In the genomic region with DNA sequence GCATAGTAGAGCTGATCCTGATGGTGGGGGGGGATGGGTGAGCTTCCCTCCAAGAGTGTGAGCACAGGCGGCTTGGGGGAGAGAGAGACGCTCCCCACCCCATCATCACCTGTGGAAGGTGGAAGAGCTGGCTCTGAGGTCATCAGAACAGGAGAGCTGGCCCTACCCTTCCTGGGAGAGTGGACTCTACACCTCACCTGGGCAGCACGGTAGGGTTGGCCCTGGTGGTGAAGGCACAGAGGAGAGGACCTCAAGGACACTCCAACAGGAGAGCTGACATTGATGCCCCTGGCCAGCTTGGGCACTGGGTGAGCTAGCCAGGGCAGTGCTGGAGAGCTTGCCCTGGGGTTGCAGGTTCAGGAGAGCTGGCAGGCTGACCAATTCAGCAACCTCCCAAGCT, we compare ENCODE assay signal across 27 mouse cellular contexts. TPM values are rescaled to one million over a fixed set of nuclear protein-coding genes. Genes with fewer than 3 reads are reported as not detected.
A peak's percentile ranks its signal among the peaks of the same experiment; 100 is the strongest.
DNase-seq lines count a peak whose midpoint lies in the region; ATAC-seq and TF ChIP-seq lines count a peak whose summit lies in the region.
"Had no signal": no experiment of that assay in that cellular context is flagged by ENCODE, and none has a peak within 500 bp of the region (broad histone marks: within the 10 kb centered on the region; RNA-seq: fewer than 3 reads in every experiment).

No protein-coding gene starts in this region.

- H3K4me3 ChIP-seq in heart, embryonic 10.5 days, result no peak overlapping the region
- no peak overlapping the region for H3K4me3 ChIP-seq in hindbrain, postnatal 0 days (ENCODE audit: low read length)
- H3K4me3 ChIP-seq in hindbrain, embryonic 13.5 days, result no peak overlapping the region
- no peak overlapping the region for H3K4me3 ChIP-seq in limb, embryonic 12.5 days (replicated peaks)
- no peak overlapping the region for H3K4me3 ChIP-seq in midbrain, embryonic 10.5 days
- H3K4me3 ChIP-seq: embryonic facial prominence, embryonic 15.5 days; hindbrain, embryonic 12.5 days; limb, embryonic 15.5 days; lung, embryonic 15.5 days had no signal

- 0 out of 2 replicates have a peak, but pooled peaks have one; percentile 18 for ATAC-seq in hindbrain, postnatal 0 days
- ATAC-seq in hindbrain, embryonic 13.5 days (ENCODE audit: low FRiP score), result no peak
- peak; percentile 15; the same call in 1 of the 2 replicates for ATAC-seq in limb, embryonic 12.5 days (ENCODE audit: insufficient number of reproducible peaks, insufficient read depth, low FRiP score, low TSS enrichment, low read depth)
- 0 out of 2 replicates have a peak, but pooled peaks have one; percentile 19 for ATAC-seq in megakaryocyte-erythroid progenitor cell, adult 5-6 weeks (replicated peaks; ENCODE audit: low FRiP score, low TSS enrichment, poor library complexity, severe bottlenecking)
- ATAC-seq: CD4-positive, CD25-positive, alpha-beta regulatory T cell, adult 4 months; forebrain, embryonic 16.5 days had no signal

- 89% methylated on average over 3 of the region's 3 CpGs for WGBS in heart, embryonic 10.5 days
- WGBS in hindbrain, postnatal 0 days, result 97% methylated on average over 3 of the region's 3 CpGs
- 98% methylated on average over 3 of the region's 3 CpGs for WGBS in hindbrain, embryonic 13.5 days
- WGBS in limb, embryonic 12.5 days, result 81% methylated on average over 3 of the region's 3 CpGs
- WGBS in midbrain, embryonic 10.5 days, result 94% methylated on average over 3 of the region's 3 CpGs

- no peak for TF ChIP-seq CTCF in hindbrain, postnatal 0 days (IDR thresholded peaks at IDR 0.05; ENCODE audit: low read depth)

- H3K27ac ChIP-seq in heart, embryonic 10.5 days, result no peak overlapping the region
- H3K27ac ChIP-seq in hindbrain, postnatal 0 days, result no peak overlapping the region
- H3K27ac ChIP-seq in hindbrain, embryonic 13.5 days, result no peak overlapping the region
- H3K27ac ChIP-seq in limb, embryonic 12.5 days, result no peak overlapping the region
- H3K27ac ChIP-seq in midbrain, embryonic 10.5 days (replicated peaks), result no peak overlapping the region
- H3K27ac ChIP-seq: embryonic facial prominence, embryonic 15.5 days; hindbrain, embryonic 12.5 days; limb, embryonic 15.5 days; lung, embryonic 15.5 days had no signal

- H3K36me3 ChIP-seq in heart, embryonic 10.5 days, result peaks cover 47% of the 10 kb centered on the region
- peaks cover 28% of the 10 kb centered on the region; the same call in 1 of the 2 replicates for H3K36me3 ChIP-seq in hindbrain, postnatal 0 days (ENCODE audit: insufficient read depth, low read length)
- H3K36me3 ChIP-seq in hindbrain, embryonic 13.5 days, result peaks cover 49% of the 10 kb centered on the region
- H3K36me3 ChIP-seq in limb, embryonic 12.5 days, result peaks cover 47% of the 10 kb centered on the region
- peaks cover 51% of the 10 kb centered on the region for H3K36me3 ChIP-seq in midbrain, embryonic 10.5 days

- H3K27me3 ChIP-seq in heart, embryonic 10.5 days (ENCODE audit: insufficient read depth, poor library complexity, severe bottlenecking), result no peaks in the 10 kb centered on the region
- H3K27me3 ChIP-seq in hindbrain, postnatal 0 days (ENCODE audit: insufficient read depth, low read length), result no peaks in the 10 kb centered on the region
- H3K27me3 ChIP-seq in hindbrain, embryonic 13.5 days, result no peaks in the 10 kb centered on the region
- no peaks in the 10 kb centered on the region for H3K27me3 ChIP-seq in limb, embryonic 12.5 days
- H3K27me3 ChIP-seq in midbrain, embryonic 10.5 days (ENCODE audit: low read depth, poor library complexity, severe bottlenecking), result no peaks in the 10 kb centered on the region
- H3K27me3 ChIP-seq: embryonic facial prominence, embryonic 15.5 days; hindbrain, embryonic 12.5 days; limb, embryonic 15.5 days; lung, embryonic 15.5 days had no signal

- peaks cover 25% of the 10 kb centered on the region for H3K4me1 ChIP-seq in heart, embryonic 10.5 days
- no peaks in the 10 kb centered on the region for H3K4me1 ChIP-seq in hindbrain, postnatal 0 days (ENCODE audit: insufficient read depth, low read length)
- H3K4me1 ChIP-seq in hindbrain, embryonic 13.5 days (replicated peaks), result no peaks in the 10 kb centered on the region
- H3K4me1 ChIP-seq in limb, embryonic 12.5 days (replicated peaks), result no peaks in the 10 kb centered on the region
- H3K4me1 ChIP-seq in midbrain, embryonic 10.5 days, result no peaks in the 10 kb centered on the region
- H3K4me1 ChIP-seq: embryonic facial prominence, embryonic 15.5 days; hindbrain, embryonic 12.5 days; limb, embryonic 15.5 days; lung, embryonic 15.5 days had no signal

- DNase-seq in heart, embryonic 10.5 days (ENCODE audit: low spot score), result peak; percentile 73
- DNase-seq in heart, postnatal 14 days, result no peak
- DNase-seq in hindbrain, postnatal 0 days (ENCODE audit: low spot score), result no peak
- DNase-seq in ovary, postnatal 10 days (ENCODE audit: low spot score), result no peak
- DNase-seq in midbrain, embryonic 10.5 days (ENCODE audit: low spot score), result no peak
- DNase-seq: adrenal gland, postnatal 14 days; cerebellum, adult 2 months; cerebellum, postnatal 36 days; embryo, embryonic 11 days; gastrocnemius, postnatal 10 days; heart, adult 11 months; kidney, adult 18-20 months; kidney, postnatal 4 days; lung, postnatal 4 days; right cerebral cortex, postnatal 25 days; spleen, adult 18-20 months; thymus, adult 2 months; thymus, postnatal 4 days had no signal

- H3K9ac ChIP-seq in hindbrain, postnatal 0 days (replicated peaks; ENCODE audit: low read length), result no peak overlapping the region
- H3K9ac ChIP-seq in hindbrain, embryonic 13.5 days, result no peak overlapping the region
- no peak overlapping the region for H3K9ac ChIP-seq in limb, embryonic 12.5 days (replicated peaks)
- H3K9ac ChIP-seq: embryonic facial prominence, embryonic 15.5 days; hindbrain, embryonic 12.5 days; limb, embryonic 15.5 days; lung, embryonic 15.5 days had no signal

- H3K9me3 ChIP-seq in heart, embryonic 10.5 days, result no peaks in the 10 kb centered on the region
- no peaks in the 10 kb centered on the region for H3K9me3 ChIP-seq in hindbrain, postnatal 0 days (ENCODE audit: low read length)
- no peaks in the 10 kb centered on the region for H3K9me3 ChIP-seq in hindbrain, embryonic 13.5 days
- no peaks in the 10 kb centered on the region for H3K9me3 ChIP-seq in limb, embryonic 12.5 days
- H3K9me3 ChIP-seq in midbrain, embryonic 10.5 days (replicated peaks), result no peaks in the 10 kb centered on the region
- H3K9me3 ChIP-seq: embryonic facial prominence, embryonic 15.5 days; hindbrain, embryonic 12.5 days; limb, embryonic 15.5 days; lung, embryonic 15.5 days had no signal

- intact Hi-C loops in heart, postnatal 14 days (cut with DNase I), result no loop called here

- H3K4me2 ChIP-seq in hindbrain, postnatal 0 days (ENCODE audit: low read depth, low read length), result no peak overlapping the region
- H3K4me2 ChIP-seq in hindbrain, embryonic 13.5 days, result no peak overlapping the region
- no peak overlapping the region for H3K4me2 ChIP-seq in limb, embryonic 12.5 days
- H3K4me2 ChIP-seq: embryonic facial prominence, embryonic 15.5 days; hindbrain, embryonic 12.5 days; limb, embryonic 15.5 days; lung, embryonic 15.5 days had no signal

RNA-seq across cellular contexts. Expression of a gene that starts 31.1 kb away (rescaled TPM):
- polyA plus RNA-seq in heart, embryonic 10.5 days (2016; fragmentation: Nextera tagmentation; extraction: Ambion mirVana), result 11.2 and 11.8 TPM in 2 replicates
- total RNA-seq in heart, postnatal 14 days (2021), result 10 to 100 TPM; 14.8 to 14.9 TPM
- total RNA-seq in hindbrain, postnatal 0 days (2014; rRNA removed), result 18.2 and 19.7 TPM in 2 replicates
- polyA plus RNA-seq in hindbrain, postnatal 0 days (2015; fragmentation: Nextera tagmentation; extraction: Ambion mirVana), result 10.9 and 11.2 TPM in 2 replicates
- 13.5 and 13.7 TPM in 2 replicates for polyA plus RNA-seq in hindbrain, embryonic 13.5 days (2015; fragmentation: Nextera tagmentation; extraction: Ambion mirVana)
- 17.6 and 18.1 TPM in 2 replicates for polyA plus RNA-seq in limb, embryonic 12.5 days (2016; fragmentation: Nextera tagmentation; extraction: Ambion mirVana)
- 20.3 and 23.7 TPM in 2 replicates for total RNA-seq in megakaryocyte-erythroid progenitor cell, adult 5-6 weeks (2014; fragmentation: Nextera tagmentation)
- total RNA-seq in megakaryocyte-erythroid progenitor cell, adult 5-6 weeks (2017), result 9.7 and 14.6 TPM in 2 replicates
- polyA plus RNA-seq in midbrain, embryonic 10.5 days (2016; fragmentation: Nextera tagmentation; extraction: Ambion mirVana), result 10.2 and 11.0 TPM in 2 replicates
